In the genomic region with DNA sequence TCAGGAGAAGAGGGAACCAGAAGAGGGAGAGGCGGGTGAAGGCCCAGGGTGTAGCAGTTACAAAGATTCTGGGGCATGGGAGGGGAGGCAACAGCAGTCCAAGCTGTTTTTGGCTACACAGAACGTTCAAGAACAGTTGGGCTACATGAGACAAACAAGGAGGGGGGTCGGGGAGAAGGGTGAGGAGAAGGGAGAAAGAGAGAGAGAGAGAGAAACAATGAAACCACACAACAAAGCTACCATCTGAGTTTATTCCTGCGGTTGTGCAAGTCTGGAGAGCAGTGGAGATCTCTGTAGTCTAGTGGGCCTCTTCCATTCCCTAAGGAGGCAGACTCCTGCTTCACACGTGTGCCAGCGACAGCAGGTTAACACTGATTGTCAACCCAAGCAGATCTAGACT, we compare ENCODE assay signal across 19 mouse cellular contexts. TPM values are rescaled to one million over a fixed set of nuclear protein-coding genes. Genes with fewer than 3 reads are reported as not detected.
"Had no signal": no experiment of that assay in that cellular context is flagged by ENCODE, and none has a peak within 500 bp of the region (broad histone marks: within the 10 kb centered on the region; RNA-seq: fewer than 3 reads in every experiment).

No protein-coding gene starts in this region.

- H3K4me3 ChIP-seq: left cerebral cortex, adult 2 months; limb, embryonic 10.5 days; liver, embryonic 13.5 days; midbrain, embryonic 15.5 days; neural tube, embryonic 12.5 days had no signal

- H3K27ac ChIP-seq: left cerebral cortex, adult 2 months; limb, embryonic 10.5 days; midbrain, embryonic 15.5 days; neural tube, embryonic 12.5 days; stomach, postnatal 0 days had no signal

- ATAC-seq: inflammation-experienced regulatory T-cells, adult 6 months; intestine, postnatal 0 days; liver, postnatal 0 days; midbrain, embryonic 15.5 days had no signal

- DNase-seq: kidney, adult 9 months; liver, embryonic 13.5 days; liver, postnatal 0 days; lung, postnatal 14 days; thymus, adult 2 months; thymus, postnatal 4 days had no signal

- H3K9ac ChIP-seq: liver, embryonic 13.5 days; liver, postnatal 0 days; midbrain, embryonic 15.5 days; neural tube, embryonic 12.5 days had no signal

- H3K9me3 ChIP-seq: limb, embryonic 10.5 days; liver, embryonic 13.5 days; midbrain, embryonic 15.5 days; neural tube, embryonic 12.5 days had no signal

- H3K4me2 ChIP-seq: liver, embryonic 13.5 days; midbrain, embryonic 11.5 days; midbrain, embryonic 15.5 days; neural tube, embryonic 12.5 days had no signal

- H3K36me3 ChIP-seq: limb, embryonic 10.5 days; liver, embryonic 13.5 days; midbrain, embryonic 15.5 days; neural tube, embryonic 12.5 days had no signal

RNA-seq across cellular contexts. Expression of a gene that starts 4.7 kb away (rescaled TPM):
- total RNA-seq: layer of hippocampus, postnatal 25 days; left cerebral cortex, adult 2 months; megakaryocyte progenitor cell, adult 5-6 weeks; monocyte, adult 5-6 weeks had no signal

RNA-seq across cellular contexts. Expression of a gene that starts 12.4 kb away (rescaled TPM):
- total RNA-seq: layer of hippocampus, postnatal 25 days; megakaryocyte progenitor cell, adult 5-6 weeks; monocyte, adult 5-6 weeks; neutrophil, adult 5-6 weeks had no signal
- polyA plus RNA-seq: intestine, postnatal 0 days; limb, embryonic 10.5 days; limb, embryonic 14.5 days; midbrain, embryonic 11.5 days; midbrain, embryonic 15.5 days; neural tube, embryonic 12.5 days had no signal
